Mouse (Mus musculus) intestine, postnatal 0 days (tissue): ENCODE measurements at regions not wholly inside any gene's neighbourhood (a gene's known extent, or its start where the extent isn't known, plus 50 kb on each side); places are given as distances from the start of the nearest gene placed in this dataset.
"Not testable (repeated sequence)": the region's sequence is repeated elsewhere in the genome, so short reads cannot be mapped to it uniquely, and the experiment has no call there.

Source experiments
- ATAC-seq: fragments of 200-750 bp; cut with Nextera tagmentation; 2 replicates; pipeline ENCODE4 v1.8.0; 2017; ENCODE audit warnings: mild to moderate bottlenecking, moderate TSS enrichment, moderate library complexity
- H3K27ac ChIP-seq: fragments of 300-500 bp; sonication (generic); 2 replicates; pipeline ENCODE4 v1.5.1; 2014; ENCODE audit warnings: mild to moderate bottlenecking, low read depth, low read length, moderate library complexity
- H3K27me3 ChIP-seq: fragments of 300-500 bp; sonication (generic); replicated peaks from 2 replicates; pipeline ENCODE4 v1.6.1; 2014; ENCODE audit warnings: low read length, mixed read lengths; ENCODE audit not compliant: control insufficient read depth, insufficient read depth
- H3K36me3 ChIP-seq: fragments of 300-500 bp; sonication (generic); 2 replicates; pipeline ENCODE4 v1.6.1; 2014; ENCODE audit warnings: mild to moderate bottlenecking, moderate library complexity; ENCODE audit not compliant: control insufficient read depth, insufficient read depth
- H3K4me1 ChIP-seq: fragments of 300-500 bp; sonication (generic); replicated peaks from 2 replicates; pipeline ENCODE4 v1.6.1; 2014; ENCODE audit warnings: antibody characterized with exemption, low read length, mixed read lengths; ENCODE audit not compliant: control insufficient read depth, insufficient read depth
- H3K4me2 ChIP-seq: fragments of 300-500 bp; sonication (generic); replicated peaks from 2 replicates; pipeline ENCODE4 v1.6.1; 2014; ENCODE audit warnings: low read depth, mild to moderate bottlenecking, moderate library complexity
- H3K4me3 ChIP-seq: fragments of 300-500 bp; sonication (generic); 2 replicates; pipeline ENCODE4 v1.5.1; 2014; ENCODE audit warnings: low read depth, low read length
- H3K9ac ChIP-seq: fragments of 300-500 bp; sonication (generic); 2 replicates; pipeline ENCODE4 v1.6.1; 2014; ENCODE audit warnings: mild to moderate bottlenecking, low read depth, low read length
- H3K9me3 ChIP-seq: fragments of 300-500 bp; sonication (generic); 2 replicates; pipeline ENCODE4 v1.6.1; 2016; ENCODE audit warnings: mixed run types; ENCODE audit not compliant: control insufficient read depth
- CTCF ChIP-seq: sonication (generic); IDR thresholded peaks from 2 replicates; pipeline ENCODE4 v1.5.1; 2016; ENCODE audit warnings: low read depth, mild to moderate bottlenecking, control low read depth, antibody characterized with exemption, moderate library complexity
- WGBS: fragments of 180-500 bp; shearing (Covaris S2); extraction: QIAGEN DNeasy Blood & Tissue Kit; methylation state at CpG from one replicate; pipeline ENCODE4 v1.1.7; 2014; 5-methylcytosine and 5-hydroxymethylcytosine counted together

DNA sequence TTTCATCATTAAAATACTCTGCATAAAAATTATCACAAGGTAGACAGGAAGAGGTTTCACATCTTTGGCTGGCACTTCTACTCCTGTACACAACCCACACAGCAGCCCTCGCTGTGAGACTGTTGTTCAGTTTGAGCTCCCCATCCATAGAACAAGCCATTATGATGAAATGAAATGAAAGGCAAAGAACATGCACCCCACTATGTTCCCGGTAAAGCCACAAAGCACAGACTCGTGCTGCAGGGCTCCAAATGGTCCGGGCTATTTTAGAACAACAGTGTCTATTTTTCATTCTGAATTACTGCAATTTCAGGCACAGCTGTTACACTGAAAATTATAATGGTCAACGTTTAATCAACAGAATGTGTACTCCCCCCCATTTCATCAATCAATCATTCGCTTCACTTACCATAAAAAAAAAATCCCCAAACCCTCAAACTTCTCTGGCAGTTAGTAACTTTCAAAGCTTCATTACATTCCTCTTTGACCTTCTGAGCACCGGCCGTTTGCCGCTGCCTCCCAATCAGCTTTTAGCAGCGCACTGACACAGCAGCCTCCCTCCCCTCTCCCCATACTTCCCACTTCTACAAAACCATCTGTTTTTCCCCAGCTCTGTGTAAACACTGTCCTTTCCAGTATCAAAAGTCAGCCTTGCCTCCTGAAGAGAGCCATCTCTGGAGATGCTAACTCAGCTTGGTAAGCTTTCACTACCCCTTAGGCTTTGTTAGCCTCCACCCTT lies 88.6 kb upstream of the Gm10985 start:
- Histone ChIP-seq H3K9ac (no peak overlapping the region), H3K4me1 (no peaks in the 10 kb centered on the region), H3K4me3 (no peak overlapping the region), H3K27ac (no peak overlapping the region), H3K4me2 (no peak overlapping the region), H3K27me3 (no peaks in the 10 kb centered on the region), H3K9me3 (no peaks in the 10 kb centered on the region), H3K36me3 (no peaks in the 10 kb centered on the region)
- no peak for ATAC-seq
- no peak for TF ChIP-seq CTCF
- 43% methylated on average over 10 of the region's 10 CpGs for WGBS

DNA sequence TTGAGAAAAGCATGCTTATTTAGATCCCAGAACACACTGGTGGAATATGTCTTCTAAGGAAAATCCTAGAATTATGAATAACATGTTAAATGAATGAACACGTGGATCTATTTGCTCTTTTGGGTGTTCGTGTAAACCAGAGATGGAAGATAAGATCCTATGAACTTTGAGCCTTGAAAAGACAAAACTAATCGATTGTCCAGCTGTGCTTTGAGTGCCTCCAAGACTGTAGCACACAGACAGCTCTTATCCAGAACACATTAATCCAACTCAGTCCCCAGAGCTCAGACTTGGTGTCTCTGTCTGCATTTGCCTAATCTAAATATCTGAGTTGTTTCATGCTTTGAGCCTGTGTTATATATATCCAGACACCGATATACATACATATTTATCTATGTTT lies 80.0 kb upstream of the Frem2 start:
- no peaks in the 10 kb centered on the region for H3K4me1 ChIP-seq
- WGBS = 23% methylated on average over 4 of the region's 4 CpGs

DNA sequence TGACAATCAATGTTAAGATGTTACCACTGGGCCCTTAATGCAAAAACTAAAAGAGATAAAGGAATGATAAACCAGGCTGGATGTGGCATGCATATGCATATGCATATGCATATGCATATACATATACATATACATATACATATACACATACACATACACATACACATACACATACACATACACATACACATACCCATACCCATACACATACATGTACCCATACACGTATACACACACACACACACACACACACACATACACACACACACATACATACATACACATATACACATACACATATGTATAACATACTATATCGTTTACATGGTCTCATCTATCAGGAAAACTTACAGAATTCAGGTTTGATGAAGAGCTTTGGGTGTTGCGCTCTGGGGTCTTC lies 78.5 kb upstream of the Frem2 start:
- not testable (repeated sequence) for H3K27me3 ChIP-seq, H3K9me3 ChIP-seq, H3K4me1 ChIP-seq, H3K36me3 ChIP-seq, H3K4me3 ChIP-seq, H3K4me2 ChIP-seq, H3K9ac ChIP-seq, ATAC-seq, H3K27ac ChIP-seq
- 89% methylated on average over 3 of the region's 3 CpGs for WGBS

More for the DNA sequence above, 80.0 kb upstream of the Frem2 start:
- no peak for TF ChIP-seq CTCF
- no peaks in the 10 kb centered on the region for H3K27me3 ChIP-seq
- H3K4me2 ChIP-seq = 0 out of 2 replicates have a peak overlapping the region, but pooled peaks have one; percentile 17
- H3K4me3 ChIP-seq = no peak overlapping the region
- no peak overlapping the region for H3K27ac ChIP-seq
- no peak overlapping the region for H3K9ac ChIP-seq
- no peaks in the 10 kb centered on the region for H3K36me3 ChIP-seq
- ATAC-seq = no peak
- no peaks in the 10 kb centered on the region for H3K9me3 ChIP-seq

DNA sequence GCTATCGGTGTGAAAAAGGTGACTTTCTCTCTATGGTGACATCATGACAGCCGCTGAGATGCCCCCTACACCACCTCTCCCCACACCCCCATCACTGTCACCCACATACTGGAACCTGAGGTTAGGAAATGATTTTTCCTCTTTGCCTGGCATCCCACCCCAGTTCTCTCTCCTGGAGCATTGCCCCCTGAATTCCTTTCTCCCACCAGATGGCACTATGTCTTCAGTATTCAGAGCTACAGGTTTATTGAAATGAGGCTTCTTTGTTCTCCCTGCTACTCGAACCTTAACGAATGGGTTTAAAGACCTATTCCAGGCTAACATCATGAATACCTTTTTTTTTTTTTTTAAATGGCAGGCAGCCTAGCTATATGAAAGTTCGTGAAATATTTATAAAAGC lies 78.0 kb upstream of the Frem2 start:
- no peak for ATAC-seq
- Histone ChIP-seq H3K9me3 (no peaks in the 10 kb centered on the region), H3K4me3 (no peak overlapping the region), H3K27ac (no peak overlapping the region), H3K27me3 (no peaks in the 10 kb centered on the region), H3K36me3 (no peaks in the 10 kb centered on the region), H3K4me1 (no peaks in the 10 kb centered on the region), H3K9ac (no peak overlapping the region), H3K4me2 (no peak overlapping the region)
- 38% methylated on average over 5 of the region's 5 CpGs for WGBS
- peak; percentile 67 for TF ChIP-seq CTCF

DNA sequence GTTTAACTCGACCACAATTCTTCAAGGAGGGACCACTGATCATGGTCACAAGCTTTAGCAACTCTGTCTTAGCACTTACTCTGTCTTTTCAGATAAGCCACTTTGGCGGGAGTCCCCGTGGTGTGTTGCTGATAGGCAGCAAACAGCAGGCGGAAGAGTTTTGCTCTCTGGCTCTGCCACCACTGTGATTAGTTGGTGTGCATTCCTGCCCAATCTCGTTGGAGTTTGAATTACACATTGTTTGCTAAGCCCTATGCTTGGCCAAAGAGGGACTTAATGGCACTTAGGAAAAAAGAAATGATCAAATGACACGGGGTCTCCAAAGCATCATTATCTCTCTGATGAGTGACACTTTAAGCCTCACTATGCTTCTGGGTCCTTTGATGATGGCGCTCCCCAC lies 73.3 kb upstream of the Frem2 start:
- Histone ChIP-seq H3K9me3 (no peaks in the 10 kb centered on the region), H3K9ac (no peak overlapping the region), H3K4me2 (peak overlapping the region; percentile 30), H3K4me3 (no peak overlapping the region), H3K27ac (no peak overlapping the region), H3K27me3 (no peaks in the 10 kb centered on the region), H3K4me1 (no peaks in the 10 kb centered on the region), H3K36me3 (no peaks in the 10 kb centered on the region)
- no peak for ATAC-seq
- no peak for TF ChIP-seq CTCF
- WGBS = 23% methylated on average over 7 of the region's 7 CpGs

DNA sequence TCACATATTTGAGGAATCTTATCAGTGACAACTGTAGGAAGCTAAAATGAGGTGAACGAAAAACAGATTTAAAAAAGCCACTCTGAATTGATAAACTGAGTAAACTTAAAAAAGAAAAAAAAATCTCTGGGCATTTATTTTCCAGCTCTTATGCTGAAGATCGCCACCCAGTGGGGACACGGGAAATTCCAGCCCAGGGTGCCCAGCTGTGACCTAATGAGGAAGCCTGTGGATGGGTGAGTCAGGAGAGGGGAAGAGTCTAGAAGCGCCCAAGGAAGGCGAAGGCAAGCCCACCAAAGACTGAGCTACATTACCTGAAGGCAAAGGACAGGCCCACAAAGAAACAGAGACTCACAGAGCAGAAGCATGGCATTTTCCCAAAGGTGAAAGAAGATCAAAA lies 72.7 kb upstream of the Frem2 start:
- no peak overlapping the region for H3K27ac ChIP-seq
- no peak for ATAC-seq
- 20% methylated on average over 5 of the region's 5 CpGs for WGBS
- H3K4me1 ChIP-seq = no peaks in the 10 kb centered on the region
- H3K27me3 ChIP-seq = no peaks in the 10 kb centered on the region
- H3K9me3 ChIP-seq = no peaks in the 10 kb centered on the region
- peak; percentile 72 for TF ChIP-seq CTCF
- peak overlapping the region; percentile 30; the same call in 1 of the 2 replicates for H3K4me2 ChIP-seq
- no peak overlapping the region for H3K9ac ChIP-seq
- H3K36me3 ChIP-seq = no peaks in the 10 kb centered on the region
- H3K4me3 ChIP-seq = no peak overlapping the region
